Mouse (Mus musculus): ENCODE results near the gene Tnfrsf22.
A peak's percentile ranks its signal among the peaks of the same experiment; 100 is the strongest.
"Not testable (repeated sequence)": the region's sequence is repeated elsewhere in the genome, so short reads cannot be mapped to it uniquely, and the experiment has no call there.

Gene Tnfrsf22

GRCm38 (mm10) chr7:143649034-143649768, at the start of gene Tnfrsf22:
Tnfrsf22 (minus strand) TSS chr7:143649661.
- DNase-seq: peak; percentile 74

GRCm38 (mm10) chr7:143696140-143696539, 46.7 kb upstream of the Tnfrsf22 start:
- DNase-seq: no peak

GRCm38 (mm10) chr7:143694550-143694949, 45.1 kb upstream of the Tnfrsf22 start:
- DNase-seq: peak; percentile 1

GRCm38 (mm10) chr7:143692746-143693510, 43.5 kb upstream of the Tnfrsf22 start:
- DNase-seq: peak; percentile 1

- peak; percentile 1 for DNase-seq
Measured at GRCm38 (mm10) chr7:143691909-143692308, 42.4 kb upstream of the Tnfrsf22 start.

GRCm38 (mm10) chr7:143691181-143691580, 41.7 kb upstream of the Tnfrsf22 start:
- peak; percentile 2 for DNase-seq

GRCm38 (mm10) chr7:143689946-143690345, 40.5 kb upstream of the Tnfrsf22 start:
- DNase-seq: peak; percentile 2

- DNase-seq: no peak
Measured at GRCm38 (mm10) chr7:143689481-143689880, 40.0 kb upstream of the Tnfrsf22 start.

GRCm38 (mm10) chr7:143686676-143687075, 37.2 kb upstream of the Tnfrsf22 start:
- not testable (repeated sequence) for DNase-seq

- DNase-seq: not testable (repeated sequence)
Measured at GRCm38 (mm10) chr7:143686191-143686590, 36.7 kb upstream of the Tnfrsf22 start.

GRCm38 (mm10) chr7:143685359-143686067, 36.1 kb upstream of the Tnfrsf22 start, which contains the start of gene Tnfrsf23:
Tnfrsf23 (minus strand) TSS chr7:143685872.
- DNase-seq: peak; percentile 67

GRCm38 (mm10) chr7:143684569-143684968, 35.1 kb upstream of the Tnfrsf22 start:
- not testable (repeated sequence) for DNase-seq

- DNase-seq: no peak
Measured at GRCm38 (mm10) chr7:143681566-143681965, 32.1 kb upstream of the Tnfrsf22 start.

GRCm38 (mm10) chr7:143680836-143681235, 31.4 kb upstream of the Tnfrsf22 start:
- DNase-seq: not testable (repeated sequence)

GRCm38 (mm10) chr7:143679650-143680049, 30.2 kb upstream of the Tnfrsf22 start:
- DNase-seq: not testable (repeated sequence)

- no peak for DNase-seq
Measured at GRCm38 (mm10) chr7:143666427-143667311, 17.2 kb upstream of the Tnfrsf22 start.

GRCm38 (mm10) chr7:143663470-143663869, 14.0 kb upstream of the Tnfrsf22 start:
- no peak for DNase-seq

GRCm38 (mm10) chr7:143660797-143661196, 11.3 kb upstream of the Tnfrsf22 start:
- DNase-seq: no peak

- not testable (repeated sequence) for DNase-seq
Measured at GRCm38 (mm10) chr7:143649769-143650346, 397 bp upstream of the Tnfrsf22 start.

- not testable (repeated sequence) for DNase-seq
Measured at GRCm38 (mm10) chr7:143643949-143644348, 5.5 kb downstream of the Tnfrsf22 start.

GRCm38 (mm10) chr7:143636674-143637073, 12.8 kb downstream of the Tnfrsf22 start:
- DNase-seq: no peak

GRCm38 (mm10) chr7:143631503-143631902, 18.0 kb downstream of the Tnfrsf22 start:
- DNase-seq: no peak

Data from right cerebral cortex, postnatal 25 days (tissue).